Mouse (Mus musculus): ENCODE measurements around the gene Rasip1. TPM values are rescaled to one million over a fixed set of nuclear protein-coding genes. Genes with fewer than 3 reads are reported as not detected.
A peak's percentile ranks its signal among the peaks of the same experiment; 100 is the strongest.

Rasip1 gene
- polyA plus RNA-seq, 1 experiment from 2014 or later: 5.1 TPM

DNA sequence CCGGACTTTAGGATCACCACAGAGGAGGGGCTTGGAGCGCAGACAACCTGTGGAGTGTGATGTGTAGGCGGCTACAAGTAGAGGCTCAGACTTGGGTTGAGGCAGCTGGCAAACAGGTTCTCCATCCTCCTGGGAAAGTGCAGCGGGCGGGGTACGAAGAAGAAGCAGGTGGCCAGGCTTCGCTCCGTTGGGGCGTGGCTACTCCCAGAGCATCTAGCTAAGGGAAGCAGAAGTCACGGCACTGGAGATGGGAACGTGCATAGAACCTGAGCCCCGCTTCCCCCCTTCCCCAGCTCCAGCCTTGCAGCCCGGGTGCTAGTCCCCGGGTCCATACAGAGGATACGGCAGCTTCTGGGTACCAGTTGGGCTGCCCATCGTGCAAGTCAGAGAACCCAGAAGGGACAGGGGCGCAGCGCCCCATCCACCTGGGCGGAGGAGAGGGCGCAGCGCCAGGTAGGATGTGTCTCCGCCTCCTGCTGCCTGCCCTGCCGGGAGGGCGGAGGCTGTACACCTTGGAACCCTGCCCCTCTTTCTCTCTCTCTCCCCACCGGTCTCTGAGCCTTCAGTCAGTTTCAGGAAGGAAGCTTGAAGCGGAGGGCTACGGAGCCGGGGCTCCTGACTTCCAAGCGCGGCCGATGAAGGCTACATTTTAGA lies 10.1 kb upstream of the Rasip1 start, which contains the start of gene Fut1:
Fut1 (plus strand) TSS at position 248 of the 654 bp plus-strand sequence.
- Histone ChIP-seq H3K4me1 (replicated peaks; ENCODE audit: control insufficient read depth, insufficient read depth, low read length) (no peaks in the 10 kb centered on the region; the same call in 1 of the 2 replicates), H3K27me3 (ENCODE audit: control insufficient read depth, insufficient read depth, low read length) (peaks cover 12% of the 10 kb centered on the region), H3K4me2 (replicated peaks; ENCODE audit: low read depth, low read length) (0 out of 2 replicates have a peak within 1 kb of the TSS, but pooled peaks have one; percentile 15), H3K36me3 (ENCODE audit: control insufficient read depth, insufficient read depth, low read length) (no peaks in the 10 kb centered on the region), H3K27ac (ENCODE audit: low read depth, low read length) (no peak within 1 kb of the TSS), H3K4me3 (ENCODE audit: low read depth, low read length) (no peak within 1 kb of the TSS), H3K9me3 (ENCODE audit: control insufficient read depth, low read length) (no peaks in the 10 kb centered on the region), H3K9ac (ENCODE audit: low read depth, low read length) (no peak within 1 kb of the TSS)
- DNase-seq (ENCODE audit: low spot score) (no peak), ATAC-seq (ENCODE audit: low FRiP score) (no peak)
- 5% methylated on average over 31 of the region's 31 CpGs for WGBS

DNA sequence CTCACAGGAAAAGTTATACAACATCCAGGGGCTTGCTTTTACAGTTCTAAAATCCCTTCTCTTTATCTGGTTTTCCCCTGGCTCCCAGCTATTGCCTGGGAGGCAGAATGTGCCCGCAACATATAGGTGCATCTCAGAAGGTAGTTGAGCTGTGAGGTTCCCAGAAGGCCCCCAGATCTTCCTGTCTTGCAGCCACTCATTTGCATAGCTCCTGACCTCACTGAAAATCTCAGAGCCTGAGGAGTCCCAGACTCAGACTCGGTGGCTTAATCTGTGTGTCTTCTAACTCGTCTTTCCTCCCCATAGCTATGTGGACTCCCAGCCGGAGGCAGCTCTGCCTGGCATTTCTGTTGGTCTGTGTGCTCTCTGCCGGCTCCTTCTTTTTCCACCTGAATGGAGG lies 9.0 kb upstream of the Rasip1 start:
- H3K9ac ChIP-seq (ENCODE audit: low read depth, low read length): no peak overlapping the region
- no peaks in the 10 kb centered on the region for H3K9me3 ChIP-seq (ENCODE audit: control insufficient read depth, low read length)
- peaks cover 12% of the 10 kb centered on the region for H3K27me3 ChIP-seq (ENCODE audit: control insufficient read depth, insufficient read depth, low read length)
- no peaks in the 10 kb centered on the region for H3K36me3 ChIP-seq (ENCODE audit: control insufficient read depth, insufficient read depth, low read length)
- H3K27ac ChIP-seq (ENCODE audit: low read depth, low read length): no peak overlapping the region
- no peak overlapping the region for H3K4me2 ChIP-seq (replicated peaks; ENCODE audit: low read depth, low read length)
- ATAC-seq (ENCODE audit: low FRiP score): no peak
- DNase-seq (ENCODE audit: low spot score): no peak
- no peaks in the 10 kb centered on the region; the same call in 1 of the 2 replicates for H3K4me1 ChIP-seq (replicated peaks; ENCODE audit: control insufficient read depth, insufficient read depth, low read length)
- no peak overlapping the region for H3K4me3 ChIP-seq (ENCODE audit: low read depth, low read length)
- 80% methylated on average over 5 of the region's 5 CpGs for WGBS

DNA sequence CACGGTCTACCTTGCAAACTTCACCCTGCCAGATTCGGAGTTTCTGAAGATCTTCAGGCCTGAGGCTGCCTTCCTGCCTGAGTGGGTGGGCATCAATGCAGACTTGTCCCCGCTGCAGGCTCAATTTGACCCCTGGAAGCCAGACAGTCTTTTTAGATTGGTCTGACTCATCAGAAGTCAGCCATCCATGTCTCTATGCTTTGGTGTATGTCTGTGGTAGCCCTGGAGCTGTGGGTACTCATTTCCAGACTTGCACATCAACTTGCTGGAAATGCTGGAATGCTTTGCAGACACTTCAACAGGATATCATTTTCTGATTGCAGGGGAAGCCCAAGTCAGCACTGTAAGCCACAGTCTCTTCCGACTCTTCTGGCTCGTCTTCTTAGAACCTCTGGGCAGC lies 7.7 kb upstream of the Rasip1 start:
- DNase-seq (ENCODE audit: low spot score): no peak
- Histone ChIP-seq H3K27ac (ENCODE audit: low read depth, low read length) (no peak overlapping the region), H3K27me3 (ENCODE audit: control insufficient read depth, insufficient read depth, low read length) (peaks cover 12% of the 10 kb centered on the region), H3K36me3 (ENCODE audit: control insufficient read depth, insufficient read depth, low read length) (no peaks in the 10 kb centered on the region), H3K4me3 (ENCODE audit: low read depth, low read length) (no peak overlapping the region), H3K4me1 (replicated peaks; ENCODE audit: control insufficient read depth, insufficient read depth, low read length) (no peaks in the 10 kb centered on the region; the same call in 1 of the 2 replicates), H3K9me3 (ENCODE audit: control insufficient read depth, low read length) (no peaks in the 10 kb centered on the region), H3K4me2 (replicated peaks; ENCODE audit: low read depth, low read length) (no peak overlapping the region), H3K9ac (ENCODE audit: low read depth, low read length) (no peak overlapping the region)
- WGBS: 92% methylated on average over 5 of the region's 5 CpGs
- no peak for ATAC-seq (ENCODE audit: low FRiP score)

DNA sequence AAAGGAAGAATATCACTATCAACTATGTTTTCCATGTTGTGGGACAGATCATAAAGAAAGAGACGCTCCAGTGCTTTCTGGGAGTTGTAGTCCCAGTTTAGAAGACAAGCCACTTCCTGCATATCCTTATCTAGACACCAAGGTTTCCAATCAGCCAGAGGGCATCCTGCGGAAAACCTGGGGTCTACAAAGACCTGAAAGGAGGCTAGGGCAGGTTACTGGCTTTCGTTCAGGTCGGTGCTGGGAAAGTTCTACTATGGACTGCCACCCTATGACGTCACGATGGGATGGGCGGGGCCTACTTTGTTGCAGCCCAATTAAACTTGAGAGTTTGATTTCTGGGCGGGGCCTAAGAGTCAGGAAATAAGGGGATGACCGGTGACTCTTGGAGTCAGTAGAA lies 5.8 kb upstream of the Rasip1 start, which contains the start of gene Izumo1:
Izumo1 (plus strand) TSS at position 369 of the 400 bp plus-strand sequence.
- no peaks in the 10 kb centered on the region for H3K36me3 ChIP-seq (ENCODE audit: control insufficient read depth, insufficient read depth, low read length)
- DNase-seq (ENCODE audit: low spot score): peak; percentile 33
- WGBS: 38% methylated on average over 9 of the region's 9 CpGs
- no peak within 1 kb of the TSS for H3K4me3 ChIP-seq (ENCODE audit: low read depth, low read length)
- H3K4me2 ChIP-seq (replicated peaks; ENCODE audit: low read depth, low read length): no peak within 1 kb of the TSS
- no peaks in the 10 kb centered on the region for H3K9me3 ChIP-seq (ENCODE audit: control insufficient read depth, low read length)
- ATAC-seq (ENCODE audit: low FRiP score): no peak
- H3K4me1 ChIP-seq (replicated peaks; ENCODE audit: control insufficient read depth, insufficient read depth, low read length): no peaks in the 10 kb centered on the region; the same call in 1 of the 2 replicates
- peaks cover 12% of the 10 kb centered on the region for H3K27me3 ChIP-seq (ENCODE audit: control insufficient read depth, insufficient read depth, low read length)
- H3K9ac ChIP-seq (ENCODE audit: low read depth, low read length): no peak within 1 kb of the TSS
- H3K27ac ChIP-seq (ENCODE audit: low read depth, low read length): no peak within 1 kb of the TSS

DNA sequence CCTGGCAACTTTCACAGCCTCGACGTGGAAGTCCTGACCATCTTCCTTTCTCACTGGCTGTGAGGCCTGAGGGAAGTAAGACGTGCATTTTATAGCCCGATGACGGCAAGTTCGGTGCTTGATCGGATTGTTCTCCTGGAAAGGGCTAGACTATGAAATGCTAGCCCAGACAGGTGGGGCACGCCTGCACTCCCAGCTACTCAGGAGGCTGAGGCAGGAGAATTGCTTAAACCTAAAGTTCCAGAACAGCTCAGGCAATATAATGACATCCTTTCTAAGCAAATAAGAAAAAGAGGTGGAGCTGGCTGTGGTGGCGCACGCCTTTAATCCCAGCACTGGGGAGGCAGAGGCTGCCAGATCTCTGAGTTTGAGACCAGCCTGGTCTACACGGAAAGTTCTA lies 3.8 kb upstream of the Rasip1 start:
- H3K36me3 ChIP-seq (ENCODE audit: control insufficient read depth, insufficient read depth, low read length): no peaks in the 10 kb centered on the region
- no peaks in the 10 kb centered on the region for H3K4me1 ChIP-seq (replicated peaks; ENCODE audit: control insufficient read depth, insufficient read depth, low read length)
- no peak overlapping the region for H3K9ac ChIP-seq (ENCODE audit: low read depth, low read length)
- WGBS: 95% methylated on average over 11 of the region's 11 CpGs
- no peaks in the 10 kb centered on the region for H3K9me3 ChIP-seq (ENCODE audit: control insufficient read depth, low read length)
- H3K4me2 ChIP-seq (replicated peaks; ENCODE audit: low read depth, low read length): no peak overlapping the region
- H3K4me3 ChIP-seq (ENCODE audit: low read depth, low read length): no peak overlapping the region
- ATAC-seq (ENCODE audit: low FRiP score): no peak
- H3K27me3 ChIP-seq (ENCODE audit: control insufficient read depth, insufficient read depth, low read length): peaks cover 12% of the 10 kb centered on the region
- H3K27ac ChIP-seq (ENCODE audit: low read depth, low read length): no peak overlapping the region
- no peak for DNase-seq (ENCODE audit: low spot score)

DNA sequence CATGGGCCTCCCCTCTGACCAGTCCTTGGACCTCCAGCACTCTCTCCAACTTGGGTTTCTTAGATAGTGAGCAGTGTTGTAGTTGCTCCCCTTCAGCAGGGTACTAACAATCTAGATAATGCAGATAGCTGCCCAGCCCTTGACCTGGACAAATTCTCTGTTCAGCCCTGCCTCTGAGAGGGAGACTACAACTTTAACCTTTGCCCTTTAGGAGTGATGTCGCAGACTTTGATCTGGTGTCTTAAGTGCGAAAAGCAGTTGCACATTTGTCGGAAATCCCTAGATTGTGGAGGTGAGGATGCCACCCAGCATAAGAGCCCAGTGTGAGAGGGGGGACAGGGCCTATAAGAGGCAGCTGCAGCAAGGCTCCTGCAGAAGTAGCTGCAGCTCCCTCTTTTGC lies 2.6 kb upstream of the Rasip1 start:
- DNase-seq (ENCODE audit: low spot score): no peak
- Histone ChIP-seq H3K36me3 (ENCODE audit: control insufficient read depth, insufficient read depth, low read length) (no peaks in the 10 kb centered on the region), H3K9ac (ENCODE audit: low read depth, low read length) (no peak overlapping the region), H3K4me1 (replicated peaks; ENCODE audit: control insufficient read depth, insufficient read depth, low read length) (no peaks in the 10 kb centered on the region), H3K4me3 (ENCODE audit: low read depth, low read length) (no peak overlapping the region), H3K4me2 (replicated peaks; ENCODE audit: low read depth, low read length) (no peak overlapping the region), H3K27me3 (ENCODE audit: control insufficient read depth, insufficient read depth, low read length) (peaks cover 12% of the 10 kb centered on the region), H3K9me3 (ENCODE audit: control insufficient read depth, low read length) (no peaks in the 10 kb centered on the region), H3K27ac (ENCODE audit: low read depth, low read length) (no peak overlapping the region)
- no peak for ATAC-seq (ENCODE audit: low FRiP score)
- WGBS: 86% methylated on average over 3 of the region's 3 CpGs

DNA sequence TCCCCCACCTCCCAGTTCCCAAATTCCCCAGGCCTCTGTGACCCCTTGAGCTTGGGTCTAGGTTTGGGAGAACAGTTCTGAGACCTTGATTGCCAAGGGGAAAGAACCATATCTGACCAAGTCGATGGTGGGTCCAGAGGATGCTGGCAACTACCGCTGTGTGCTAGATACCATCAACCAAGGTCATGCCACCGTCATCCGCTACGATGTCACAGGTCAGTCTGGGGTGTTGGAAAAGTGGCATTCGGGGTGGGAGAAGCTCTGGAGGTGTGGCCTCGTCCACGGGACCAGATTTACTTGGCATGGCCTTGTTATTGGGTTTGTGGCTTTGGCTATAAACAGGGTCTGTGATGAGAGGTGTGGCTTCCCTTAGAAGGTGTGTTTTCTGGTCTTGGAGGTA lies 1.8 kb upstream of the Rasip1 start:
- 94% methylated on average over 8 of the region's 8 CpGs for WGBS
- peaks cover 12% of the 10 kb centered on the region for H3K27me3 ChIP-seq (ENCODE audit: control insufficient read depth, insufficient read depth, low read length)

DNA sequence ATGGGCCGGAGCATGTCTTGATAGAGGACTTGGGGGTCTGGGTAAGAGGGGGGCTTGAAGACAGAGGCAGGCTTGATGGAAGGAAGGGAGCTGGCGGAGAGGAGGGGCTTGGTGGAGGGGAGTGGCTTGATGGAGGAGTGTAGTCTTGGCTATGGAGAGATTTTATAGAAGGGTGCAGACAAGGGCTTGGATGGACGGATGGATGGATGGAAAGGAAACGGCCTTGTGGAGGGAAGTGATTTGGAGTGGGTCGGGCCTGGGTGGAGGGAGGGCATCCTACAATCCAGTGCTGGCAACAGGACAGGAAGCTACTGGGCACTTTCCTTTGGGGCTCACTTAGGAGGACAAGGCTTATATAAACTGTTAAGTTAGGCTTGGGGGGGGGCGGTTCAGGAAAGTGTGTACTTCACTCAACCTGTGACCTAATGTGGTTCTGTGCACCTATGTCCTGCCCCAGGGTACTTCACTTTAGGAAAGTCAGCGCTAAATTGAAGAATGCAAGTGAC lies 664 bp upstream of the Rasip1 start:
- no peaks in the 10 kb centered on the region for H3K4me1 ChIP-seq (replicated peaks; ENCODE audit: control insufficient read depth, insufficient read depth, low read length)
- 91% methylated on average over 7 of the region's 7 CpGs for WGBS
- H3K27ac ChIP-seq (ENCODE audit: low read depth, low read length): no peak overlapping the region
- no peak overlapping the region for H3K9ac ChIP-seq (ENCODE audit: low read depth, low read length)
- H3K9me3 ChIP-seq (ENCODE audit: control insufficient read depth, low read length): no peaks in the 10 kb centered on the region
- ATAC-seq (ENCODE audit: low FRiP score): no peak
- H3K36me3 ChIP-seq (ENCODE audit: control insufficient read depth, insufficient read depth, low read length): no peaks in the 10 kb centered on the region
- H3K4me2 ChIP-seq (replicated peaks; ENCODE audit: low read depth, low read length): no peak overlapping the region
- no peak for DNase-seq (ENCODE audit: low spot score)
- H3K27me3 ChIP-seq (ENCODE audit: control insufficient read depth, insufficient read depth, low read length): peaks cover 12% of the 10 kb centered on the region
- H3K4me3 ChIP-seq (ENCODE audit: low read depth, low read length): no peak overlapping the region

More for the DNA sequence above, 1.8 kb upstream of the Rasip1 start:
- Histone ChIP-seq H3K9me3 (ENCODE audit: control insufficient read depth, low read length) (no peaks in the 10 kb centered on the region), H3K4me3 (ENCODE audit: low read depth, low read length) (no peak overlapping the region), H3K4me1 (replicated peaks; ENCODE audit: control insufficient read depth, insufficient read depth, low read length) (no peaks in the 10 kb centered on the region), H3K4me2 (replicated peaks; ENCODE audit: low read depth, low read length) (no peak overlapping the region), H3K27ac (ENCODE audit: low read depth, low read length) (no peak overlapping the region), H3K9ac (ENCODE audit: low read depth, low read length) (no peak overlapping the region), H3K36me3 (ENCODE audit: control insufficient read depth, insufficient read depth, low read length) (no peaks in the 10 kb centered on the region)
- DNase-seq (ENCODE audit: low spot score) (no peak), ATAC-seq (ENCODE audit: low FRiP score) (no peak)
